Mouse (Mus musculus) brain, embryonic 14.5 days (tissue): ENCODE data around the gene Kidins220. TPM values are rescaled to one million over a fixed set of nuclear protein-coding genes. Genes with fewer than 3 reads are reported as not detected.

Experiments used
- DNase-seq: peaks from one replicate; pipeline ENCODE4 v3.0.0-alpha.2; 2011; ENCODE audit warnings: low read depth
- CTCF ChIP-seq: fragments of 200-500 bp; IDR thresholded peaks from 2 replicates; pipeline ENCODE4 v1.5.1; 2012; ENCODE audit warnings: inconsistent platforms, mild to moderate bottlenecking, moderate library complexity, borderline replicate concordance; ENCODE audit not compliant: insufficient read depth, insufficient read length; ENCODE audit errors: extremely low read depth
- POLR2A ChIP-seq: fragments of 200-500 bp; IDR thresholded peaks from 2 replicates; pipeline ENCODE4 v1.6.1; 2012; ENCODE audit warnings: mild to moderate bottlenecking, inconsistent platforms, borderline replicate concordance; ENCODE audit not compliant: poor library complexity, insufficient read depth, insufficient read length, severe bottlenecking; ENCODE audit errors: extremely low read depth
- polyA plus RNA-seq: library from polyadenylated mRNA; depleted of rRNA; stranded (reverse); fragments of >200 nt; gene quantifications from 2 replicates; pipeline ENCODE4 v1.2.3, GENCODE M21; 2012

Kidins220 gene
- polyA plus RNA-seq, 1 experiment = 265 TPM

GRCm38 (mm10) chr12:25011733-25012367, 37.1 kb downstream of the Kidins220 start:
- DNase-seq = no peak
- no peak for TF ChIP-seq POLR2A
- no peak for TF ChIP-seq CTCF

- no peak for DNase-seq
- TF ChIP-seq POLR2A (no peak), CTCF (no peak)
Observed at GRCm38 (mm10) chr12:25012555-25013540, 38.1 kb downstream of the Kidins220 start.

GRCm38 (mm10) chr12:25014307-25014927, 39.7 kb downstream of the Kidins220 start:
- no peak for TF ChIP-seq POLR2A
- TF ChIP-seq CTCF = no peak

GRCm38 (mm10) chr12:25014938-25015337, 40.2 kb downstream of the Kidins220 start:
- no peak for DNase-seq

More at GRCm38 (mm10) chr12:25014307-25014927, 39.7 kb downstream of the Kidins220 start:
- DNase-seq = no peak

GRCm38 (mm10) chr12:25016995-25017394, 42.3 kb downstream of the Kidins220 start:
- TF ChIP-seq CTCF (no peak), POLR2A (no peak)

More at GRCm38 (mm10) chr12:25014938-25015337, 40.2 kb downstream of the Kidins220 start:
- TF ChIP-seq CTCF = no peak
- no peak for TF ChIP-seq POLR2A

GRCm38 (mm10) chr12:25021057-25021456, 46.3 kb downstream of the Kidins220 start:
- no peak for TF ChIP-seq CTCF
- no peak for TF ChIP-seq POLR2A
- no peak for DNase-seq

More at GRCm38 (mm10) chr12:25016995-25017394, 42.3 kb downstream of the Kidins220 start:
- no peak for DNase-seq

- TF ChIP-seq POLR2A = no peak
- peak; percentile 38; the same call in 1 of the 2 replicates for TF ChIP-seq CTCF
- DNase-seq = no peak
Observed at GRCm38 (mm10) chr12:25024862-25025545, 50.3 kb downstream of the Kidins220 start.

- TF ChIP-seq POLR2A (no peak), CTCF (no peak)
- DNase-seq = no peak
Observed at GRCm38 (mm10) chr12:25026308-25026707, 51.6 kb downstream of the Kidins220 start.

- DNase-seq = peak; percentile 79
- TF ChIP-seq CTCF (peak; percentile 85), POLR2A (no peak)
Observed at GRCm38 (mm10) chr12:25027416-25027815, 52.7 kb downstream of the Kidins220 start.

GRCm38 (mm10) chr12:25033662-25034337, 59.1 kb downstream of the Kidins220 start:
- no peak for TF ChIP-seq POLR2A
- TF ChIP-seq CTCF = no peak
- peak; percentile 96 for DNase-seq

- DNase-seq = peak; percentile 75
- TF ChIP-seq CTCF = no peak
Observed at GRCm38 (mm10) chr12:25034338-25034953, 59.7 kb downstream of the Kidins220 start.
